ENCODE assay signal across 8 mouse cellular contexts in genomic region chr13:21914599-21914998, GRCm38 (mm10). TPM values are rescaled to one million over a fixed set of nuclear protein-coding genes. Genes with fewer than 3 reads are reported as not detected.
DNase-seq lines count a peak whose midpoint lies in the region; ATAC-seq and TF ChIP-seq lines count a peak whose summit lies in the region.

No protein-coding gene starts in this region.

- no peaks in the 10 kb centered on the region for H3K36me3 ChIP-seq in heart, embryonic 11.5 days (ENCODE audit: control insufficient read depth, insufficient read depth, low read length)
- no peaks in the 10 kb centered on the region for H3K36me3 ChIP-seq in kidney, embryonic 14.5 days (ENCODE audit: control insufficient read depth, insufficient read depth, low read length)
- H3K36me3 ChIP-seq in lung, embryonic 16.5 days (ENCODE audit: control insufficient read depth, insufficient read depth, low read length): no peaks in the 10 kb centered on the region
- no peaks in the 10 kb centered on the region for H3K36me3 ChIP-seq in small intestine, adult 2 months (ENCODE audit: control insufficient read depth, insufficient read depth, low read length)

- no peak for TF ChIP-seq POLR2A in cerebellum, adult 2 months (IDR thresholded peaks at IDR 0.05; ENCODE audit: borderline replicate concordance, insufficient read depth, low read length)
- no peak for TF ChIP-seq POLR2A in small intestine, adult 2 months (IDR thresholded peaks at IDR 0.05; ENCODE audit: low read depth, low read length)

- no peak for TF ChIP-seq CTCF in cerebellum, adult 2 months (IDR thresholded peaks at IDR 0.05; ENCODE audit: borderline replicate concordance, insufficient read depth, low read depth, low read length)
- TF ChIP-seq CTCF in small intestine, adult 2 months (IDR thresholded peaks at IDR 0.05; ENCODE audit: extremely low read depth, insufficient read length, insufficient replicate concordance, low read depth, low read length): no peak

- H3K27me3 ChIP-seq in cerebellum, adult 2 months (ENCODE audit: control insufficient read depth, insufficient read depth, low read length): peaks cover 5% of the 10 kb centered on the region; the same call in 1 of the 2 replicates
- no peaks in the 10 kb centered on the region for H3K27me3 ChIP-seq in heart, embryonic 11.5 days (ENCODE audit: control insufficient read depth, insufficient read depth, low read length)
- no peaks in the 10 kb centered on the region; the same call in 1 of the 2 replicates for H3K27me3 ChIP-seq in kidney, embryonic 14.5 days (ENCODE audit: control insufficient read depth, insufficient read depth, low read length)
- H3K27me3 ChIP-seq in lung, embryonic 16.5 days (ENCODE audit: control insufficient read depth, insufficient read depth, low read depth, low read length): peaks cover 5% of the 10 kb centered on the region
- no peaks in the 10 kb centered on the region for H3K27me3 ChIP-seq in small intestine, adult 2 months (ENCODE audit: control insufficient read depth, insufficient read depth, low read length)

- H3K27ac ChIP-seq in cerebellum, adult 2 months (ENCODE audit: insufficient read depth, low read length): no peak overlapping the region
- H3K27ac ChIP-seq in heart, embryonic 11.5 days (ENCODE audit: low read depth, low read length): no peak overlapping the region
- no peak overlapping the region for H3K27ac ChIP-seq in kidney, embryonic 14.5 days (ENCODE audit: low read depth, low read length)
- H3K27ac ChIP-seq in lung, embryonic 16.5 days (ENCODE audit: low read length): no peak overlapping the region
- peak overlapping the region; percentile 52; the same call in 1 of the 2 replicates for H3K27ac ChIP-seq in small intestine, adult 2 months (ENCODE audit: insufficient read depth, low read depth, low read length)

- H3K9me3 ChIP-seq in heart, embryonic 11.5 days (replicated peaks; ENCODE audit: control insufficient read depth, low read length): no peaks in the 10 kb centered on the region
- no peaks in the 10 kb centered on the region for H3K9me3 ChIP-seq in kidney, embryonic 14.5 days (ENCODE audit: control insufficient read depth, low read length)
- no peaks in the 10 kb centered on the region for H3K9me3 ChIP-seq in lung, embryonic 16.5 days (ENCODE audit: control insufficient read depth, low read length)

- no peaks in the 10 kb centered on the region for H3K4me1 ChIP-seq in cerebellum, adult 2 months (ENCODE audit: control insufficient read depth, insufficient read depth, low read length)
- H3K4me1 ChIP-seq in heart, embryonic 11.5 days (ENCODE audit: control insufficient read depth, insufficient read depth, low read length): no peaks in the 10 kb centered on the region; the same call in 1 of the 2 replicates
- H3K4me1 ChIP-seq in kidney, embryonic 14.5 days (ENCODE audit: control insufficient read depth, insufficient read depth, low read length): peaks cover 5% of the 10 kb centered on the region; the same call in 1 of the 2 replicates
- peaks cover 10% of the 10 kb centered on the region; the same call in 1 of the 2 replicates for H3K4me1 ChIP-seq in lung, embryonic 16.5 days (replicated peaks; ENCODE audit: control insufficient read depth, insufficient read depth, low read length)
- H3K4me1 ChIP-seq in small intestine, adult 2 months (ENCODE audit: control insufficient read depth, insufficient read depth, insufficient read length, low read length): peaks cover 2% of the 10 kb centered on the region; the same call in 1 of the 2 replicates

- H3K4me2 ChIP-seq in heart, embryonic 11.5 days: peak overlapping the region; percentile 68
- peak overlapping the region; percentile 44 for H3K4me2 ChIP-seq in kidney, embryonic 14.5 days (replicated peaks; ENCODE audit: low read depth, low read length)
- peak overlapping the region; percentile 41 for H3K4me2 ChIP-seq in lung, embryonic 16.5 days (ENCODE audit: low read depth, low read length)

- WGBS in cerebellum, adult 2 months: 32% methylated on average over 14 of the region's 14 CpGs
- 1% methylated on average over 14 of the region's 14 CpGs for WGBS in heart, embryonic 11.5 days (ENCODE audit: insufficient replicate concordance)
- 4% methylated on average over 14 of the region's 14 CpGs for WGBS in kidney, embryonic 14.5 days
- 11% methylated on average over 14 of the region's 14 CpGs for WGBS in lung, embryonic 16.5 days
- 12% methylated on average over 14 of the region's 14 CpGs for WGBS in small intestine, adult 2 months

- H3K4me3 ChIP-seq in cerebellum, adult 2 months (replicated peaks; ENCODE audit: insufficient read depth, low read depth, low read length): no peak overlapping the region
- H3K4me3 ChIP-seq in heart, embryonic 11.5 days (ENCODE audit: low read depth, low read length): peak overlapping the region; percentile 45
- peak overlapping the region; percentile 28 for H3K4me3 ChIP-seq in kidney, embryonic 14.5 days (ENCODE audit: low read length)
- peak overlapping the region; percentile 32 for H3K4me3 ChIP-seq in lung, embryonic 16.5 days (ENCODE audit: low read length)
- H3K4me3 ChIP-seq in small intestine, adult 2 months (ENCODE audit: low read depth, low read length): peak overlapping the region; percentile 44

- peak; percentile 14 to 25 for DNase-seq in cerebellum, adult 2 months
- no peak for DNase-seq in cerebellum, adult 8-10 months
- DNase-seq in 3T3-L1 (ENCODE audit: low read depth, low spot score): peak; percentile 95
- peak; percentile 67 for DNase-seq in c-Kit-positive CD71-negative TER-119-negative erythroid progenitor cells, embryonic 14.5 days (ENCODE audit: low read depth)

- H3K9ac ChIP-seq in heart, embryonic 11.5 days (ENCODE audit: low read depth, low read length): peak overlapping the region; percentile 56; the same call in 1 of the 2 replicates
- 0 out of 2 replicates have a peak overlapping the region, but pooled peaks have one; percentile 7 for H3K9ac ChIP-seq in kidney, embryonic 14.5 days (ENCODE audit: low read depth, low read length)
- H3K9ac ChIP-seq in lung, embryonic 16.5 days (ENCODE audit: low read length): no peak overlapping the region

- ATAC-seq in heart, embryonic 11.5 days (replicated peaks; ENCODE audit: insufficient number of reproducible peaks, low FRiP score, low TSS enrichment): peak; percentile 71
- peak; percentile 71 for ATAC-seq in kidney, embryonic 14.5 days (ENCODE audit: low FRiP score, low TSS enrichment)
- ATAC-seq in lung, embryonic 16.5 days (ENCODE audit: low read depth): peak; percentile 37; the same call in 1 of the 2 replicates

RNA-seq across cellular contexts. Expression of gene Zfp184, which starts 30.3 kb away (rescaled TPM):
- polyA plus RNA-seq in cerebellum, adult 2 months (2012; rRNA removed): 0.95 and 1.0 TPM in 2 replicates
- 6.7 and 7.6 TPM in 2 replicates for polyA plus RNA-seq in heart, embryonic 11.5 days (2014; fragmentation: Nextera tagmentation; extraction: Ambion mirVana)
- polyA plus RNA-seq in kidney, embryonic 14.5 days (2014; fragmentation: Nextera tagmentation; extraction: Ambion mirVana): 15.5 and 17.9 TPM in 2 replicates
- polyA plus RNA-seq in lung, embryonic 16.5 days (2015; fragmentation: Nextera tagmentation; extraction: Ambion mirVana): 7.9 and 12.5 TPM in 2 replicates
- 0.13 and 0.23 TPM in 2 replicates for polyA plus RNA-seq in small intestine, adult 2 months (2012; rRNA removed)
